Mouse (Mus musculus) megakaryocyte, embryonic 14.5 days (primary cell): Measurements from ENCODE around the gene Ccdc163. TPM values are rescaled to one million over a fixed set of nuclear protein-coding genes. Genes with fewer than 3 reads are reported as not detected.

ENCODE experiments used
- H3K27me3 ChIP-seq: replicated peaks from 2 replicates; pipeline ENCODE3; 2012; ENCODE audit warnings: inconsistent platforms
- H3K36me3 ChIP-seq: replicated peaks from 2 replicates; pipeline ENCODE3; 2012; ENCODE audit warnings: low read length, inconsistent platforms, mixed read lengths
- H3K4me1 ChIP-seq: 2 replicates; pipeline ENCODE4 v1.6.1; 2012; ENCODE audit warnings: inconsistent platforms
- H3K4me3 ChIP-seq: replicated peaks from 2 replicates; pipeline ENCODE3; 2012; ENCODE audit warnings: moderate library complexity, mild to moderate bottlenecking, inconsistent platforms
- H3K9me3 ChIP-seq: 2 replicates; pipeline ENCODE4 v1.6.1; 2012; ENCODE audit warnings: inconsistent platforms
- FLI1 ChIP-seq: IDR thresholded peaks from 2 replicates; pipeline ENCODE4 v1.6.1; 2012; ENCODE audit warnings: low read length, inconsistent platforms, mixed read lengths
- GATA1 ChIP-seq: IDR thresholded peaks from 3 replicates; pipeline ENCODE4 v1.6.1; 2012; ENCODE audit warnings: mixed read lengths, low read length, inconsistent platforms, borderline replicate concordance
- polyA plus RNA-seq: library from polyadenylated mRNA; stranded (reverse); fragments of >175 nt; gene quantifications from 2 replicates; pipeline ENCODE4 v1.2.3, GENCODE M21; 2012; ENCODE audit warnings: low replicate concordance; ENCODE audit not compliant: insufficient read depth

Gene Ccdc163
- polyA plus RNA-seq, 1 experiment, result 1.9 TPM

DNA sequence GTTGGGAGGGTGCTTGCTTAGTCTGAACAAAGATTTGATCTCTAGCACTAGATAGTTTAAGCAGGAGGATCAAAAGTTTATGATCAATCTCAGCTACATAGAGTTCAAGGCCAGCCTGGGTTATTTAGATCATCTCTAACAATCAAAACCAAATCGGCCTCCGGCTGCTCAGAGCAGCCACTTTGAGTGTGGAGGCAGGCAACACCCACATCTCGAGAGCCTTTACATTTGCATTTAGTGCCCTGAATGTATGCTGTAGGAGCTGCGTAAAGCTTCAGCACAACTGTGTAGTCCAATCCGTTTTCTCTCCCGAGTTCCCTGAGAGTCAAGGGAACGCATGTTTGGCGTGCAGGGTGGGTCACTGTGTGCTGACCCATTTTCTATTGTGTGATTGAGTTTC lies 84.1 kb downstream of the Ccdc163 start:
- H3K4me1 ChIP-seq, result peaks cover 11% of the 10 kb centered on the region
- H3K9me3 ChIP-seq, result no peaks in the 10 kb centered on the region
- no peaks in the 10 kb centered on the region for H3K36me3 ChIP-seq
- no peaks in the 10 kb centered on the region for H3K27me3 ChIP-seq
- no peak overlapping the region for H3K4me3 ChIP-seq
- no peak for TF ChIP-seq FLI1
- TF ChIP-seq GATA1, result no peak

- no peaks in the 10 kb centered on the region for H3K4me1 ChIP-seq
- no peaks in the 10 kb centered on the region for H3K27me3 ChIP-seq
- TF ChIP-seq FLI1 (no peak), GATA1 (no peak)
- H3K9me3 ChIP-seq, result no peaks in the 10 kb centered on the region
- no peak overlapping the region for H3K4me3 ChIP-seq
- no peaks in the 10 kb centered on the region for H3K36me3 ChIP-seq
Observed at GRCm38 (mm10) chr4:116794273-116794672, 86.0 kb downstream of the Ccdc163 start.

DNA sequence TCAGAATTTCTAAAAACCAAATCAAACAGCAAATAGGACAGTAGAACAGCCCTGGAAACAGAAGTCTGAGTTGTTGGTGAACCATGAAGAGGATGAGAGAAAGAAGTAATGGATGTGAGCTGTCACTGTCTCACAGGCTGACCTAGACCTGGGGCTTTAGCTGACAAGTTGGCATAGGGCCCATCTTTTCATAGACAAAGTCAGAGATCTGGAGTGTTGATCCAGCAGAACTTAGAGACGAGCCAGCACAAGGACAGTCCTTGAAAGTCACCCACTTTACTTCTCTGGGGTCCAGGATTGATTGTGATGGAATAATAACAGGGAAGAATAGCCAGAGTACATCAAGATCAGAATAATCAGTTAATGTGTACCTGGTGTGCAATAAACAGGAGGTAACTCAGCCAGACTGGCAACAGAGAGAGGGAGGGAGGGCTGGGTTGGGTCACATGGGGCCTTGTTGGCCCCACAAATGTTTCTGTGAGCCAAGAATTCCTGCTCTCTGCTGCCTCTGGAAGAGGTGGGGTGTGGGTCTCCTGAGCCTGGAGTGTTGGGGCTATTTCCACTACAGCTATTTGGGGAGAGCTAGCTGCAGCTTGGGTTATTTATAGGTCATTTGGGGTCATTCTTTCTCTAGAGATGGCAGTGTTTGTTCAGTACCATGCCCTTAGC lies 88.3 kb downstream of the Ccdc163 start:
- peaks cover 9% of the 10 kb centered on the region for H3K36me3 ChIP-seq
- H3K4me3 ChIP-seq, result no peak overlapping the region
- TF ChIP-seq GATA1, result no peak
- no peak for TF ChIP-seq FLI1
- no peaks in the 10 kb centered on the region for H3K9me3 ChIP-seq
- H3K27me3 ChIP-seq, result no peaks in the 10 kb centered on the region
- peaks cover 5% of the 10 kb centered on the region; the same call in 1 of the 2 replicates for H3K4me1 ChIP-seq

GRCm38 (mm10) chr4:116799901-116800300 lies 91.6 kb downstream of the Ccdc163 start:
- H3K27me3 ChIP-seq, result no peaks in the 10 kb centered on the region
- no peaks in the 10 kb centered on the region for H3K9me3 ChIP-seq
- peaks cover 42% of the 10 kb centered on the region for H3K36me3 ChIP-seq
- TF ChIP-seq FLI1 (no peak), GATA1 (no peak)
- peaks cover 5% of the 10 kb centered on the region; the same call in 1 of the 2 replicates for H3K4me1 ChIP-seq
- H3K4me3 ChIP-seq, result no peak overlapping the region

Other genes starting within 250 kb of the Ccdc163 start
- 49.7 and 201 TPM in 2 replicates for gene Mast2, start 244.3 kb upstream of the Ccdc163 start, polyA plus RNA-seq
- 1.2 TPM in 1 of 2 replicates, not detected in the other for gene Ipp, start 201.0 kb upstream of the Ccdc163 start, polyA plus RNA-seq
- gene Tmem69, start 152.6 kb upstream of the Ccdc163 start, polyA plus RNA-seq, result 0.93 TPM in 1 of 2 replicates, not detected in the other
- 3.6 and 4.9 TPM in 2 replicates for gene Gpbp1l1, start 150.9 kb upstream of the Ccdc163 start, polyA plus RNA-seq
- gene Ccdc17, start 111.9 kb upstream of the Ccdc163 start, polyA plus RNA-seq, result 0.31 and 2.6 TPM in 2 replicates
- gene Nasp, start 80.6 kb upstream of the Ccdc163 start, polyA plus RNA-seq, result 2.1 and 5.4 TPM in 2 replicates
- 135 and 303 TPM in 2 replicates for gene Akr1a1, start 56.8 kb upstream of the Ccdc163 start, polyA plus RNA-seq
- 13.8 TPM in 1 of 2 replicates, not detected in the other for gene Prdx1, start 23.0 kb upstream of the Ccdc163 start, polyA plus RNA-seq
- gene Mmachc, start 103 bp upstream of the Ccdc163 start, polyA plus RNA-seq, result 0.18 TPM in 1 of 2 replicates, not detected in the other
- 0.66 and 1.1 TPM in 2 replicates for gene Tesk2, start 12.4 kb downstream of the Ccdc163 start, polyA plus RNA-seq
- gene Toe1, start 99.1 kb downstream of the Ccdc163 start, polyA plus RNA-seq, result 1.3 TPM in 1 of 2 replicates, not detected in the other
- gene Mutyh, start 99.2 kb downstream of the Ccdc163 start, polyA plus RNA-seq, result 1.6 and 4.5 TPM in 2 replicates
- 0.54 and 0.94 TPM in 2 replicates for gene Hpdl, start 113.2 kb downstream of the Ccdc163 start, polyA plus RNA-seq
- gene Zswim5, start 168.9 kb downstream of the Ccdc163 start, polyA plus RNA-seq, result 0.29 and 0.63 TPM in 2 replicates